17 mouse cellular contexts compared by ENCODE assay signal in genomic region chr2:20145368-20145767, GRCm38 (mm10).
DNase-seq lines count a peak whose midpoint lies in the region; ATAC-seq lines count a peak whose summit lies in the region.
"Had no signal": no experiment of that assay in that cellular context is flagged by ENCODE, and none has a peak within 500 bp of the region (broad histone marks: within the 10 kb centered on the region; RNA-seq: fewer than 3 reads in every experiment).

No protein-coding gene starts in this region.

- peak; percentile 55 for DNase-seq in kidney, postnatal 10 days
- no peak for DNase-seq in kidney, adult 18-20 months
- peak; percentile 50 for DNase-seq in right cerebral cortex, adult 18-20 months
- DNase-seq in right cerebral cortex, postnatal 25 days, result no peak
- peak; percentile 11 to 12 for DNase-seq in left cerebral cortex, postnatal 36 days (ENCODE audit: low spot score in 2 of 2)
- DNase-seq in MN1 (ENCODE audit: low spot score), result no peak
- DNase-seq: gastrocnemius, postnatal 14 days; heart, postnatal 36 days; liver, embryonic 13.5 days had no signal

- no peak overlapping the region for H3K9ac ChIP-seq in forebrain, embryonic 16.5 days (replicated peaks; ENCODE audit: low read depth, low read length)
- H3K9ac ChIP-seq in forebrain, embryonic 15.5 days (replicated peaks), result no peak overlapping the region
- H3K9ac ChIP-seq: embryonic facial prominence, embryonic 13.5 days; heart, embryonic 12.5 days; liver, embryonic 13.5 days; neural tube, embryonic 12.5 days had no signal

- no peaks in the 10 kb centered on the region for H3K36me3 ChIP-seq in forebrain, embryonic 16.5 days (ENCODE audit: control insufficient read depth, insufficient read depth)
- H3K36me3 ChIP-seq in forebrain, embryonic 15.5 days, result no peaks in the 10 kb centered on the region
- H3K36me3 ChIP-seq: embryonic facial prominence, embryonic 13.5 days; heart, embryonic 12.5 days; liver, embryonic 13.5 days; neural tube, embryonic 12.5 days had no signal

- H3K9me3 ChIP-seq in forebrain, embryonic 16.5 days (ENCODE audit: control insufficient read depth, low read length), result no peaks in the 10 kb centered on the region
- H3K9me3 ChIP-seq in forebrain, embryonic 15.5 days, result no peaks in the 10 kb centered on the region
- H3K9me3 ChIP-seq: embryonic facial prominence, embryonic 13.5 days; heart, embryonic 12.5 days; liver, embryonic 13.5 days; neural tube, embryonic 12.5 days had no signal

- 48% methylated on average over 4 of the region's 4 CpGs for WGBS in forebrain, embryonic 16.5 days
- 46% methylated on average over 4 of the region's 4 CpGs for WGBS in forebrain, embryonic 15.5 days

- H3K27ac ChIP-seq in forebrain, embryonic 16.5 days (ENCODE audit: low read length), result no peak overlapping the region
- no peak overlapping the region for H3K27ac ChIP-seq in forebrain, embryonic 15.5 days (replicated peaks)
- H3K27ac ChIP-seq: embryonic facial prominence, embryonic 13.5 days; layer of hippocampus, adult 2 months; liver, embryonic 13.5 days; neural tube, embryonic 12.5 days had no signal

- peak; percentile 49; the same call in 1 of the 2 replicates for ATAC-seq in forebrain, embryonic 16.5 days
- no peak; the same call in 1 of the 2 replicates for ATAC-seq in forebrain, embryonic 15.5 days (replicated peaks)
- ATAC-seq: inflammation-experienced regulatory T-cells, adult 6 months; Patski had no signal

- H3K27me3 ChIP-seq in forebrain, embryonic 16.5 days (replicated peaks; ENCODE audit: control insufficient read depth, insufficient read depth, low read length), result no peaks in the 10 kb centered on the region
- H3K27me3 ChIP-seq in forebrain, embryonic 15.5 days, result no peaks in the 10 kb centered on the region
- H3K27me3 ChIP-seq: embryonic facial prominence, embryonic 13.5 days; heart, embryonic 12.5 days; liver, embryonic 13.5 days; neural tube, embryonic 12.5 days; Patski had no signal

- intact Hi-C loops in left cerebral cortex, postnatal 36 days (cut with DNase I), result no loop called here

- no peaks in the 10 kb centered on the region for H3K4me1 ChIP-seq in forebrain, embryonic 16.5 days (replicated peaks; ENCODE audit: control insufficient read depth, insufficient read depth, low read length)
- peaks cover 5% of the 10 kb centered on the region; the same call in 1 of the 2 replicates for H3K4me1 ChIP-seq in forebrain, embryonic 15.5 days
- H3K4me1 ChIP-seq: embryonic facial prominence, embryonic 13.5 days; heart, embryonic 12.5 days; liver, embryonic 13.5 days; neural tube, embryonic 12.5 days had no signal

- H3K4me3 ChIP-seq in forebrain, embryonic 16.5 days (replicated peaks; ENCODE audit: low read length), result no peak overlapping the region
- no peak overlapping the region for H3K4me3 ChIP-seq in forebrain, embryonic 15.5 days
- H3K4me3 ChIP-seq: embryonic facial prominence, embryonic 13.5 days; heart, embryonic 12.5 days; layer of hippocampus, adult 2 months; liver, embryonic 13.5 days; neural tube, embryonic 12.5 days had no signal

- H3K4me2 ChIP-seq in forebrain, embryonic 16.5 days (ENCODE audit: low read length), result no peak overlapping the region
- H3K4me2 ChIP-seq in forebrain, embryonic 15.5 days (replicated peaks), result no peak overlapping the region
- H3K4me2 ChIP-seq: embryonic facial prominence, embryonic 13.5 days; heart, embryonic 12.5 days; liver, embryonic 13.5 days; neural tube, embryonic 12.5 days had no signal

Comparison
In these comparisons a context has a peak if more than half of its experiments do, and no peak if none do; other contexts are left out.
1. DNase-seq: peak in kidney, postnatal 10 days (single experiment), right cerebral cortex, adult 18-20 months (single experiment) and left cerebral cortex, postnatal 36 days (2 of 2); none in kidney, adult 18-20 months (single experiment), right cerebral cortex, postnatal 25 days (single experiment) and MN1 (single experiment).